ENCODE assay signal across 7 mouse cellular contexts in genomic region chr6:148944767-148945508, GRCm38 (mm10). TPM values are rescaled to one million over a fixed set of nuclear protein-coding genes. Genes with fewer than 3 reads are reported as not detected.
DNase-seq lines count a peak whose midpoint lies in the region; ATAC-seq and TF ChIP-seq lines count a peak whose summit lies in the region.

No protein-coding gene starts in this region.

- no peak for TF ChIP-seq CTCF in gastrocnemius, adult 2 months (IDR thresholded peaks at IDR 0.05)

- H3K4me2 ChIP-seq in hindbrain, embryonic 16.5 days (ENCODE audit: low read length) = peak overlapping the region; percentile 96

- H3K9me3 ChIP-seq in hindbrain, embryonic 16.5 days (ENCODE audit: control insufficient read depth, low read length) = no peaks in the 10 kb centered on the region

- no peaks in the 10 kb centered on the region for H3K36me3 ChIP-seq in hindbrain, embryonic 16.5 days (ENCODE audit: control insufficient read depth, insufficient read depth, low read length)

- ATAC-seq in activated CD4-positive, CD25-positive, alpha-beta regulatory T cell, adult 4 months = peak; percentile 58
- peak; percentile 53 for ATAC-seq in hindbrain, embryonic 16.5 days
- ATAC-seq in megakaryocyte-erythroid progenitor cell, adult 5-6 weeks (replicated peaks; ENCODE audit: low FRiP score, low TSS enrichment, poor library complexity, severe bottlenecking) = peak; percentile 38

- peak overlapping the region; percentile 83 for H3K9ac ChIP-seq in hindbrain, embryonic 16.5 days (ENCODE audit: low read depth, low read length)

- under 1% methylated on average over 75 of the region's 92 CpGs for WGBS in hindbrain, embryonic 16.5 days

- peak overlapping the region; percentile 78 for H3K27ac ChIP-seq in gastrocnemius, adult 2 months
- H3K27ac ChIP-seq in hindbrain, embryonic 16.5 days (ENCODE audit: low read depth, low read length) = peak overlapping the region; percentile 79

- H3K27me3 ChIP-seq in hindbrain, embryonic 16.5 days (replicated peaks; ENCODE audit: control insufficient read depth, insufficient read depth, low read length) = no peaks in the 10 kb centered on the region

- intact Hi-C loops in gastrocnemius, adult 2 months (cut with DNase I) = loop anchor here (5.0 kb wide), 1 partner anchor 157 kb away; the partner anchor contains the start of gene Dennd5b
- intact Hi-C loops in left cerebral cortex, postnatal 25 days (cut with DNase I) = loop anchor here (5.0 kb wide), 2 partner anchors 157 to 177 kb away; partner anchors contain the start of gene Dennd5b

- DNase-seq in cerebellum, postnatal 25 days = peak; percentile 54 to 57
- peak; percentile 62 for DNase-seq in gastrocnemius, adult 2 months
- DNase-seq in left cerebral cortex, postnatal 25 days (ENCODE audit: low spot score in 2 of 2) = peak; percentile 5 to 10
- peak; percentile 11 for DNase-seq in right cerebral cortex, postnatal 25 days

- H3K4me3 ChIP-seq in gastrocnemius, adult 2 months = peak overlapping the region; percentile 94
- peak overlapping the region; percentile 76 for H3K4me3 ChIP-seq in hindbrain, embryonic 16.5 days (ENCODE audit: low read length)

- H3K4me1 ChIP-seq in hindbrain, embryonic 16.5 days (ENCODE audit: control insufficient read depth, insufficient read depth, low read depth, low read length) = peaks cover 4% of the 10 kb centered on the region; the same call in 1 of the 2 replicates

RNA-seq across cellular contexts. Expression of gene Sinhcaf, which starts 1.3 kb away (rescaled TPM):
- 10 to 100 TPM; 61.4 to 62.9 TPM for polyA plus RNA-seq in activated CD4-positive, CD25-positive, alpha-beta regulatory T cell, adult 4 months (2017; shearing (Covaris generic))
- total RNA-seq in gastrocnemius, adult 2 months (2021) = 1 to 10 TPM; 1.2 to 2.0 TPM
- 31.2 and 38.7 TPM in 2 replicates for polyA plus RNA-seq in hindbrain, embryonic 16.5 days (2015; fragmentation: Nextera tagmentation; extraction: Ambion mirVana)
- total RNA-seq in left cerebral cortex, postnatal 25 days (2021) = 1 to 10 TPM; 3.1 to 3.8 TPM
- total RNA-seq in megakaryocyte-erythroid progenitor cell, adult 5-6 weeks (2014; fragmentation: Nextera tagmentation) = 32.1 and 46.3 TPM in 2 replicates
- 134 and 160 TPM in 2 replicates for total RNA-seq in megakaryocyte-erythroid progenitor cell, adult 5-6 weeks (2017)

RNA-seq across cellular contexts. Expression of gene Caprin2, which starts 48.9 kb away (rescaled TPM):
- polyA plus RNA-seq in activated CD4-positive, CD25-positive, alpha-beta regulatory T cell, adult 4 months (2017; shearing (Covaris generic)) = 1 to 10 TPM; 2.9 to 3.7 TPM
- total RNA-seq in gastrocnemius, adult 2 months (2021) = 1 to 10 TPM; 2.7 to 3.4 TPM
- polyA plus RNA-seq in hindbrain, embryonic 16.5 days (2015; fragmentation: Nextera tagmentation; extraction: Ambion mirVana) = 9.6 and 10.3 TPM in 2 replicates
- total RNA-seq in left cerebral cortex, postnatal 25 days (2021) = 1 to 10 TPM; 6.3 to 7.5 TPM
- total RNA-seq in megakaryocyte-erythroid progenitor cell, adult 5-6 weeks (2014; fragmentation: Nextera tagmentation) = 37.8 and 42.2 TPM in 2 replicates
- total RNA-seq in megakaryocyte-erythroid progenitor cell, adult 5-6 weeks (2017) = 22.1 and 30.5 TPM in 2 replicates

Comparison
In these comparisons a context has a peak if more than half of its experiments do, and no peak if none do; other contexts are left out.
1. Peak in every context shown above with its lines: DNase-seq, ATAC-seq, H3K4me3 ChIP-seq and H3K27ac ChIP-seq.
2. DNase-seq: peak in every context shown above with its lines; median percentile 62 in gastrocnemius, adult 2 months; 56 in cerebellum, postnatal 25 days; 11 in right cerebral cortex, postnatal 25 days; 8 in left cerebral cortex, postnatal 25 days.
3. RNA of gene Sinhcaf, which starts 1.3 kb away (total RNA-seq): 32.1 to 160 TPM in megakaryocyte-erythroid progenitor cell, adult 5-6 weeks; 3.1 to 3.8 TPM in left cerebral cortex, postnatal 25 days and 1.2 to 2.0 TPM in gastrocnemius, adult 2 months; every median in the first group is over 4 times any median in the second.